Mouse (Mus musculus) brain, embryonic 14.5 days (tissue): Measurements from ENCODE around the gene Ip6k1.

Experiments used
- CTCF ChIP-seq: fragments of 200-500 bp; IDR thresholded peaks from 2 replicates; pipeline ENCODE4 v1.5.1; 2012; ENCODE audit warnings: inconsistent platforms, mild to moderate bottlenecking, moderate library complexity, borderline replicate concordance; ENCODE audit not compliant: insufficient read depth, insufficient read length; ENCODE audit errors: extremely low read depth
- POLR2A ChIP-seq: fragments of 200-500 bp; IDR thresholded peaks from 2 replicates; pipeline ENCODE4 v1.6.1; 2012; ENCODE audit warnings: mild to moderate bottlenecking, inconsistent platforms, borderline replicate concordance; ENCODE audit not compliant: poor library complexity, insufficient read depth, insufficient read length, severe bottlenecking; ENCODE audit errors: extremely low read depth

GRCm38 (mm10) chr9:108023216-108023615 lies 20.9 kb downstream of the Ip6k1 start:
- TF ChIP-seq CTCF (no peak), POLR2A (no peak)
